Mouse (Mus musculus): Measurements from ENCODE around the gene Vmn1r152. TPM values are rescaled to one million over a fixed set of nuclear protein-coding genes. Genes with fewer than 3 reads are reported as not detected.
"Not testable (repeated sequence)": the region's sequence is repeated elsewhere in the genome, so short reads cannot be mapped to it uniquely, and the experiment has no call there.

Gene Vmn1r152
- not detected for total RNA-seq (2021)

DNA sequence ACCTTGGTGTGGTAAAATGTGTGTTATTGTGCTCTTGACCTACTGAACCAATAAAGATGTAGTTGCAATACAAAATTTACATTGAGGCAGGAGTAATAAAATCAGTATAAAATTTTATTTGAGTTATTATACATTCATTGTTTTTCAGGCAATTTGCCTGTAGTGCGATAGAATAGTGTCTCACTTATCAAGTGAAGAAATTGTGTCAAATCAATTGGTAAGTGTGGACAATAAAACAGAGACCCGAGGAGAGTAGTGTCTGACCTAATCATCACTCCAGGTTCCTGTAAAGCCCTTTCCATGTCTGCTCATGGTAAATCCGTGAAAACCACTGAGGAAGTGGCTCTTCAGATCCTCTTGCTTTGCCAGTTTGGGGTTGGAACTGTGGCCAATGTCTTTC lies at the start of gene Vmn1r152:
TSS of gene Vmn1r152 (plus strand) at position 301 of the 400 bp plus-strand sequence.
- DNase-seq (ENCODE audit: low spot score in 2 of 2); intact Hi-C loops (cut with DNase I): not testable (repeated sequence)

DNA sequence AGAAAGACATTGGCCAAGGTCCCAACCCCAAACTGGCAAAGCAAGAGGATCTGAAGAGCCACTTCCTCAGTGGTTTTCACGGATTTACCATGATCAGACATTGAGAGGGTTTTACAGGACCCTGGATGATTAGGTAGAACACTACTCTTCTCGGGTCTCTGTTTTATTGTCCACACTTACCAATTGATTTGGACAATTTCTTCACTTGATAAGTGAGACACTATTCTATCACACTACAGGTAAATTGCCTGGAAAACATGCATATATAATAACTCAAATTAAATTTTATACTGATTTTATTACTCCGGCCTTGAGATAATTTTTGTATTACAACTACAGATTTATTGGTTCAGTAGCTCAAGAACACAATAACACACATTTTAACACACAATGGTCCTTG lies 23.2 kb upstream of the Vmn1r152 start, which contains the start of gene Vmn1r151:
TSS of gene Vmn1r151 (minus strand) at position 101 of the 400 bp plus-strand sequence.
- intact Hi-C loops (cut with DNase I) = not testable (repeated sequence)

DNA sequence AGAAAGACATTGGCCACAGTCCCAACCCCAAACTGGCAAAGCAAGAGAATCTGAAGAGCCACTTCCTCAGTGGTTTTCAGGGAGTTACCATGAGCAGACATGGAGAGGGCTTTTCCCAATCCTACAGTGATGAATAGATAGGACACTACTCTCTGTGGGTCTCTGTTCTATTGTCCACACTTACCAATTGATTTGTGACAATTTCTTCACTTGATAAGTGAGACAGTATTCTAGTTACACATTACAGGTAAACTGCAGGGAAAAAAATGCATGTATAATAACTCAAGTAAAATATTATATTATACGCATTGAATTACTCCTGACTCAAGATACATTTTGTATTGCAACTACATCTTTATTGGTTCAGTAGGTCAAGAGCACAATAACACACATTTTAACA lies 12.0 kb downstream of the Vmn1r152 start, which contains the start of gene Gm8677:
TSS of gene Gm8677 (minus strand) at position 101 of the 400 bp plus-strand sequence.
- intact Hi-C loops (cut with DNase I); DNase-seq (ENCODE audit: low spot score in 2 of 2): not testable (repeated sequence)

More for the DNA sequence above, 23.2 kb upstream of the Vmn1r152 start, which contains the start of gene Vmn1r151:
- not testable (repeated sequence) for DNase-seq (ENCODE audit: low spot score in 2 of 2)

DNA sequence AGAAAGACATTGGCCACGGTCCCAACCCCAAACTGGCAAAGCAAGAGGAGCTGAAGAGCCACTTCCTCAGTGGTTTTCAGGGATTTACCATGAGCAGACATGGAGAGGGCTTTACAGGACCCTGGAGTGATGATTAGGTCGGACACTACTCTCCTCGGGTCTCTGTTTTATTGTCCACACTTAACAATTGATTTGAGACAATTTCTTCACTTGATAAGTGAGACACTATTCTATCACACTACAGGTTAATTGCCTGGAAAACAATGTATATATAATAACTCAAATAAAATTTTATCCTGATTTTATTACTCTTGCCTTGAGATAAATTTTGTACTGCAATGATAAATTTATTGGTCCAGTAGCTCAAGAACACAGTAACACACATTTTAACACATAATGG lies 42.5 kb downstream of the Vmn1r152 start, which contains the start of gene Gm4201:
TSS of gene Gm4201 (minus strand) at position 101 of the 400 bp plus-strand sequence.
- intact Hi-C loops (cut with DNase I); DNase-seq (ENCODE audit: low spot score in 2 of 2): not testable (repeated sequence)

Other genes starting within 250 kb of the Vmn1r152 start
- not detected for gene Gm4187, start 193.2 kb upstream of the Vmn1r152 start, total RNA-seq (2021)
- gene Gm8660, start 151.9 kb upstream of the Vmn1r152 start, total RNA-seq (2021) = not detected
- gene Vmn1r148, start 109.4 kb upstream of the Vmn1r152 start, total RNA-seq (2021) = not detected
- gene Vmn1r149, start 84.7 kb upstream of the Vmn1r152 start, total RNA-seq (2021) = not detected
- gene Gm10665, start 58.9 kb upstream of the Vmn1r152 start, total RNA-seq (2021) = not detected
- not detected for gene Vmn1r151, start 23.3 kb upstream of the Vmn1r152 start, total RNA-seq (2021)
- not detected for gene Gm8677, start 11.9 kb downstream of the Vmn1r152 start, total RNA-seq (2021)
- gene Gm4201, start 42.4 kb downstream of the Vmn1r152 start, total RNA-seq (2021) = not detected
- not detected for gene Gm4565, start 65.2 kb downstream of the Vmn1r152 start, total RNA-seq (2021)
- gene Vmn1r155, start 135.1 kb downstream of the Vmn1r152 start, total RNA-seq (2021) = not detected
- not detected for gene Gm8693, start 169.3 kb downstream of the Vmn1r152 start, total RNA-seq (2021)
- not detected for gene Gm4567, start 196.7 kb downstream of the Vmn1r152 start, total RNA-seq (2021)
- not detected for gene Vmn1r157, start 238.7 kb downstream of the Vmn1r152 start, total RNA-seq (2021)

Data from left cerebral cortex, postnatal 25 days (tissue).